Mouse (Mus musculus): Measurements from ENCODE around the gene Klrb1a.

Gene Klrb1a

DNA sequence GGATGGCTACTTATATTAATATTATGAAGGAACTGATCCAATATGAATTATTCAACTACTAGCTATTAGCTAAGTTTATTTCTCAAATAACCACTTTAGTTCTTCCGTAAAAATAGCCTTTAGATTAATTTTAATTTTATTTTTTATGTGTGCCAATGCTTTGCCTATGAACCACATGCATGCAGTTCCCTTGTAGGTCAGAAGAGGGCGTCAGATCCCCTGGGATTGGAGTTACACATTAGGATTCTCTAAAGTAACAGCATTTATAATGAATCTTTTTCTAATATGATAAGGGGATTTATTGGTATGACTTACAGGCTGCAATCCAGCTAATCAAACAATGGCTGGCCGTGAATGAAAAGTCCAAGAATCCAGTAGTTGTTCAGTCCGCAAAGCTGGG lies 23.8 kb downstream of the Klrb1a start:
- no peak for DNase-seq

DNA sequence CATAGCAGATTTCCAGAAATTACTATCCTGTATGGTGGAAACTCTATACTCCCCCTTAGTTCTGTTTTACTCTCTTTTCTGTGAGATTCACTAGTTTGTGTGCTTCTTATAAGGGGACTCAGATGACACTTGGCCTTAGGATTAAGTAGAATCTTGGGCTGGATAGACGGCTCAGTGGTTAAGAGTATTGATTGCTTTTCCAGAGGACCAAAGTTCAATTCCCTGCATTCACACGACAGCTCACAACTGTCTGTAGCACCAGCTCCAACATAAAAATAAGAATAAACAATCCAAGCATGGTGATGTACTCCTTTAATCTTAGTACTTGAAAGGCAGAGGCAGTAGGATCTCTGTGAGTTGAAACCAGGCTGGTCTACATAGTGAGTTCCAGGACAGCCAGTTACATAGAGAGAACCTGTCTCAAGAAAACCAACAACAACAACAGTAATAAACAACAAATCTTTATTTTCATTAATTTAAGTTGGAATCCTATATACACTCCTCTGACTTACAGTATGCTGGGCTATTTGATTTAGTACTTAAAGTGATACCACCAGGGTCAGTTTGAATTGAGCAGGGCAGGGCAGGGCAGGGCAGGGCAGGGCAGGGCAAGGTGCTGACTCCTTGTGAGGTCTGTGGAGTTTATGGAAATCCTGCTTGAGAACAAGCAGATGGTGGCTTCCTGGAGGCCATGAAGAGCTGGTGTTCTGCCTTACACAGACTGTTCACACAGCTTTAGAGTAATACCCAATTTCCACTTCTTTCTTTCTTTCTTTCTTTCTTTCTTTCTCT lies 24.9 kb downstream of the Klrb1a start:
- no peak for DNase-seq

DNA sequence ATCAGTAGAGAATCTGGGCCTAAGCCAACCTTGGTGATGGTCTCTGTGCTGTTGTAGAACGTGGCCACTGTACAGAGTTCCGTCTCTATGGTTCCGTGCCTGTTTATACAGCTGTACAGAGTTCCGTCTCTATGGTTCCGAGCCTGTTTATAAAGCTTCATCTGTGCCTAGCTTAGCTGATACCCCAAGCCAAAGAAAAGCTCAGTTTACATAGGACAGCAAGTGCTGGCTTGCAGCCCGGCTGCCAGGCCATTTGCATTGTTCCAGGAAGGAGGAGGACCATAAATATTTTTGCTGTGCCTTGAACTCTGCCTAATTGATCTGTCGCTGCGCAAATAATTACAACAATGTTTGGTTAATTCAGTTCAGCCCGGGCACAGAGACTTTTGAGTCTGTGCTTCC lies 26.2 kb downstream of the Klrb1a start:
- no peak for DNase-seq

DNA sequence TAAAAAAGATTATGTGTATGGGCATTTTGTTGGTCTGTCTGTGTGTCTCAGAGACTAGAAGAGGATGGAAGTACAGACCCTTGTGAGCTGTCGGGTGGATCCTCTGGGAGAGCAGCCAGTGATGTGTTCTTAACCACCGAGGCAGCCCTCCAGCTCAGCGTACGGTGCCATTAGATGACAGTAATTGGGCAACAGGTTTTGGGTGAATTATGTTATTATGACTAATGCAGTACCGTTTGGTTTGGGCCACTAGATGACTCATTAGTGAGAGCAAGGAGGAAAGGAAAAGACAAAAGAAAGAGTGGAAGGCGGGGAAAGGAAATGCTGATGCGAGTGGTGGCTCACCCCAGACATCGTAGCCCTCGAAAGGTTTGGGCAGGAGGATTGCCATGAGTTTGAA lies 28.7 kb downstream of the Klrb1a start:
- DNase-seq: no peak

DNA sequence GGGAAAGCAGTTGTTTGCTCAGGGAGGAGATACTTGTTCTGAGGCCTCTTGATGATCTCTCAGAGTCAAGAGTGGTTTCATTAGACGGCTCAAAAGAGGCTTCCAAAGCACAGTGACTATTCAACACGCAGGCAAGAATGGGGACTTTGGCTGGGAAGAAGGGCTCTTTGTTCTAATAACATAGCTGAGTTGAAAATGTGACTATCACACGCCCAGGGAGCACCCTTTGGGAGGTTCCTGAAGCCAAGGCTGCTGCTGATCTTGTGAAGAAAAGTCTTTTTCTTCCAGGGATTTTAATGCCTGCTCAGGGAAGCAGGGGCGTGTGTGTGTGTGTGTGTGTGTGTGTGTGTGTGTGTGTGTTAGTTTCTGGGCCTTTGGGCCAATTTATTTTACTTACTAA lies 33.9 kb downstream of the Klrb1a start:
- DNase-seq: no peak

DNA sequence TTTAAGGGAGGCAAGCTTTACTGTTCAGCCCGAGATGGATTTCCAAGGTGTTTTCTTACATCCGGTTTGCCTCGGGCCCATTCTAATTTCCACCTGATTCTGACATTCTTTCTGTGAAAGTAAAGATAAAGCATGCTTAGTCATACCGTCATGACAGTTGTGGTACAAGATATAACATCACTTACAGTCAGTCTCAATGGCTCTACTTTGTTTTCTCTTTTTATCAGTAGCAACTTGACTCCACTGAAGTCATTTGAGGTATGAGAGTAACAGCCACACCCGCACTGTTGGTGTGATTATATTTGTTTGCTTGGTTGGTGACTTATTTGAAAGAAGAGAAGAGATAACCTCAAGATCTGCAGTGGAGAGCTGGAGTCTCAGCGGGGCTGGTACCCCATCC lies 35.7 kb downstream of the Klrb1a start:
- DNase-seq: no peak

DNA sequence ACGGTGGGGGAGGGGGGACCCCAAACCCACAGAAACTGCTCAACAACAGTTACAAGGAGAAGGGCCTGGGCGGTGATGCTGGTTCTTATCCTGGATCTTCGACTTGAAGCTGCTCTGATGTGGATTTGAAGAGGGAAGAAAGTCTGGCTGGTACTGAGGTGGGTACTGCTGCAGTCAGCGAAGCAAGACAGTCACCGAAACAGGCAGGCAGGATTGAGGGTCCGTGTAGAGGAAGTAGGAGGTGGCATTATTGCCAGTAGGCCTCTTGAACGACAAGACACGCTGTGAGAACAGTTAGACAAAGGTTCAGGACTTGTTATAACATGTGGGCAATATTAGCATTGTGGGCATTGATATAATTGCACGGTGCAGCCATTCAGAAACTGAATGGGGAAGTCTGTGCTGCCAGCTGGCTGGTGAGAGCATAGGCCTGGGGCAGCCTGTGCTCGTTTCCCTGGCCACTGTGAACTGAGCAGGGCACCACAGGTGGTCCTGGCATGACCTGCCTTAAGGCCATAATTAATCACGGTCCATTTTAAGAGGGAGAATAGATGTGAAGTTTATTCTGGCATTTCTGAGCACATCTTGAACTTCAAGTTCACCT lies 37.6 kb downstream of the Klrb1a start:
- DNase-seq: no peak

DNA sequence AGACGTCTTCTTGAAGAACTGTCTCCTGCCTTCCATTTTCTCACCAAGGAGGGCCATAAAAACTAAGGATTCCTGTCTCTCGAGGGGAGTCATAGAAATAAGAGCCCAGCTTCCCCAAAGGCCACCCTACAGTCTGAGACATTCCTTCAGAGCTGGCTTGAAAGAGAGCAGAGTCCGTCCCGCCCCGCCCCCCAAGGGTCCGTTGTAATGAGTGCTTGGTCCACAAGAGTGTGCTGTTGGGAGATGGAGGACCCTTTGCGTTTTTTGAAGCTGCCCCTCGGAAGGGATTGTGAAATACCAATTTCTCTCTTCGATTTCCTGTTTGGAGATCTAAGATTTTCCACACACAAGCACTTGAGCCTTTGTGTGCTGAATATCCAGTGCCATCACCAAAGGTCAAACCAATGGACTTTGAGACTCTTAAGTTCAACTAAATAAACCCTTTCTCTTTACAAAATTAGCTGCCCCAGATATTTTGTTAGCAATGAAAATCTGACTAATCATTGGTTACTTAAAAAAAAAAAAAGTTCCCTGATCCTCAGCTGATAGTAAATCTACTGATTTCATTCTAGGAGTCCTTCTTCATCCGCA lies 39.2 kb downstream of the Klrb1a start:
- DNase-seq: no peak

DNA sequence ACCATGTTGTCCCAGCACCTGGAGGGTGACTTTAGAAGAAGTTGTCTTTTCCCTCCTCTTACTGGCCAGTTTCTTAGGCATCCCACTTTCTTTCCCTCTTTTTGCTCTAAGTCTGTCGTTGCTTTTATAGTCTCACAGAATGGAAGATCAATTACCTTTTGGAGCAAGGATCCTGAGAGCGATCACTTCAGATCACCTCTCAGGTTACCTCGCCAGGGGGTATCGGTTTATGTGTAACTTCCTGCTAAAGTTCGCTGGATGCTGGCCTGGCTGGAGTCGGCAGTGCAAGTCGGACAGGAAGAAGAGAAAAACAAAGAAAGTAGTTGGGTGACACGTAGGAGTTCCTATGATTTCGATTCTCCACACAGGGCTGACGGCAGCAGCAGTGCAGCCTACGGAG lies 41.8 kb downstream of the Klrb1a start, which contains the start of gene A2ml1:
A2ml1 (minus strand) TSS at position 101 of the 400 bp plus-strand sequence.
- no peak for DNase-seq

DNA sequence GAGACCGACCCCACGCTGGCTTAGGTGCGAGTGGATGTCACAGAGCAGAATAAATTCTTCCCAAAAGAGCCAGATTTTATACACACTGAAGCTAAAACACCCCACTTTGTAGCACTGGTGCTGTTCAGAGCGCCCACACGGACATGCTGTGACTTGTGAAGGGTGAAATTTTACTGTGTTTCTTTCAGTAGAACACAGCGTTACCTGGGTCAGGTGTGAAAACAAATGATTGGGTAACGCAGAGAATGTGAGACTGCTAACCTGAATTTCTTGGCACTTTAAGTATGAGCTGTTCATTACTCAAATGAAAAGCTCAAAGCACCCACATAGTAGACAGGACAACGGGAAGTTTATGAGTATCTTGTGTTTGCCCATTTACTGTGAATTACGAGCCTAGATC lies 46.0 kb downstream of the Klrb1a start:
- no peak for DNase-seq

DNA sequence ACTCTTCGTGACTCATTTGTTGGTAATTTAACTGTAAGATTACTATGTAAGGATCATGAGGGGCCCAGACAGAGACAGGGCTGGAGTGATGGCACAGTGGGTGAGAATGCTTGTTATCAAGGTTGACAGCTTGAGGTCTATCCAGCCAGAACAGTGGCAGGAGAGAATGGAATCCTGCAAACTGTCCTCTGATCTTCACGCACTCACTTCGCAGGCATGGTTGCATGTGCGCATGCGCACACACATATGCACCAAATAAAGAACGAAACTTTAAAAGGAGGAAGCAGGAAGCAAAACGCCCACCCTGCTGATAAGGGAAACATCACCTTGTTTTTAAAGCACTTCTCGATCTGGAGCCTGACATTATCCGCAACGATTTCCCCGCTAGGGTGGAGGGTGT lies 56.7 kb downstream of the Klrb1a start:
- no peak for DNase-seq
